Comparison of ENCODE assay signal across 9 mouse cellular contexts in the genomic region with DNA sequence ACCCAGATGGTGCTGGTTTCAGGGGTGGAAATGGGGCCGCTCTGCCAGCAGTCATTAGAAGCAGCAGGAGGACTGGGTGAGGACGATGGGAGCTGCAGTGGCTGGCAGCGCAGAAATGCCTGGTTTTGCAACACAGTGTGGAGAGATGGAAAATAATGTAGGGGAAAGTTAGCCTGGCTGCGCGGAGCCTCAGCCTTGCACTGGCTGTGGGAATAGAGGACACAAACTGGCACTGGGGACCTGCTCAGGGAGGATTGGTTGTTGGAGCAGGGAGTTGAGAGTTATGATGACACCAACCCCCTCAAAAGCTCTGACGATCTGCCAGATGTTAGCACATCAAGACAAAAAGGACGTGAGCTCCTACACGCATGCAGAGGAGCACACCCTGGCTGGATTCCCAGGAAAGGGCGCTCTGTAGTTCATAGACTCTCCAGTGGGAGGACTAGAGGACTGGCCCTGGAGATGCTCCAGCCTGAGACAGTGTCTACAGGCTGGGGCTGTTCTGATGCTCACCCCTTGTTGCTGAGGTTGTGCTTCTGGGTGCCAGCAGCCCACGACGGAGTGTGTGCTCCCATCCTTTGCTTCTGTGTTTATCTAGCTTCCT. TPM values are rescaled to one million over a fixed set of nuclear protein-coding genes. Genes with fewer than 3 reads are reported as not detected.
DNase-seq lines count a peak whose midpoint lies in the region; ATAC-seq and TF ChIP-seq lines count a peak whose summit lies in the region.
"Had no signal": no experiment of that assay in that cellular context is flagged by ENCODE, and none has a peak within 500 bp of the region (broad histone marks: within the 10 kb centered on the region; RNA-seq: fewer than 3 reads in every experiment).

No protein-coding gene starts in this region.

- H3K4me2 ChIP-seq in midbrain, postnatal 0 days (ENCODE audit: low read depth, low read length, poor library complexity, severe bottlenecking) = no peak overlapping the region

- peaks cover 0 to 6% of the 10 kb centered on the region in 2 experiments; a peak in 2 of 4 replicates for H3K4me1 ChIP-seq in MEL (ENCODE audit: control insufficient read depth in 1 of 2, insufficient read depth in 2 of 2, low read length in 2 of 2)
- H3K4me1 ChIP-seq in midbrain, postnatal 0 days (ENCODE audit: insufficient read depth, low read length) = no peaks in the 10 kb centered on the region

- DNase-seq in MEL (ENCODE audit: low read depth, low spot score) = peak; percentile 6
- DNase-seq in fat pad, adult 2 months (ENCODE audit: extremely low read depth, low read depth, low spot score) = peak; percentile 36
- DNase-seq in heart, postnatal 4 days = peak; percentile 66
- DNase-seq in left cerebral cortex, postnatal 14 days (ENCODE audit: low spot score in 2 of 2) = peak; percentile 31 to 70
- DNase-seq in midbrain, postnatal 0 days (ENCODE audit: low spot score) = peak; percentile 76
- no peak for DNase-seq in thymus, postnatal 10 days (ENCODE audit: low spot score in 2 of 2)

- no peaks in the 10 kb centered on the region for H3K79me3 ChIP-seq in C2C12 (ENCODE audit: low read depth)

- H3K36me3 ChIP-seq in C2C12 (ENCODE audit: control insufficient read depth, insufficient read depth) (no peaks in the 10 kb centered on the region), MEL (ENCODE audit: control insufficient read depth in 1 of 2, insufficient read depth in 2 of 2, low read length in 2 of 2) (peaks cover 0 to 9% of the 10 kb centered on the region in 2 experiments; a peak in 2 of 4 replicates)
- H3K36me3 ChIP-seq in midbrain, postnatal 0 days (ENCODE audit: insufficient read depth, low read length) = no peaks in the 10 kb centered on the region

- peak; percentile 77; the same call in 1 of the 2 replicates for ATAC-seq in midbrain, postnatal 0 days (ENCODE audit: low FRiP score)
- ATAC-seq in monocyte, adult 5-6 weeks (replicated peaks; ENCODE audit: insufficient number of reproducible peaks, low FRiP score, low TSS enrichment, poor library complexity, severe bottlenecking) = no peak

- no peak for TF ChIP-seq EP300 in MEL (IDR thresholded peaks at IDR 0.05; ENCODE audit: low read depth in 1 of 2, low read length in 2 of 2)

- H3K9me3 ChIP-seq in MEL (replicated peaks; ENCODE audit: insufficient read depth, low read length) = no peaks in the 10 kb centered on the region
- no peaks in the 10 kb centered on the region for H3K9me3 ChIP-seq in midbrain, postnatal 0 days (ENCODE audit: low read length)

- H3K79me2 ChIP-seq in C2C12 (ENCODE audit: control insufficient read depth, insufficient read depth) (no peaks in the 10 kb centered on the region), MEL (ENCODE audit: control insufficient read depth, insufficient read depth, low read length, poor library complexity) (no peaks in the 10 kb centered on the region)

- peak; percentile 41 for TF ChIP-seq CTCF in C2C12 (IDR thresholded peaks at IDR 0.05; ENCODE audit: control insufficient read depth, insufficient read depth, insufficient read length)
- TF ChIP-seq CTCF in MEL (IDR thresholded peaks at IDR 0.05 in 2 of 3, conservative IDR thresholded peaks at IDR 0.05 in 1 of 3; ENCODE audit: control insufficient read depth in 1 of 3, insufficient read depth in 1 of 3, low read depth in 2 of 3, low read length in 3 of 3, poor library complexity in 1 of 3, severe bottlenecking in 1 of 3) = no peak
- peak; percentile 69 for TF ChIP-seq CTCF in midbrain, postnatal 0 days (IDR thresholded peaks at IDR 0.05)

- intact Hi-C loops in left cerebral cortex, postnatal 14 days (cut with DNase I) = loop anchor here (5.0 kb wide), 1 partner anchor 110 kb away; no protein-coding TSS in a partner anchor

- H3K27ac ChIP-seq in MEL (ENCODE audit: control insufficient read depth, low read depth, low read length) = no peak overlapping the region
- H3K27ac ChIP-seq in midbrain, postnatal 0 days (ENCODE audit: low read depth, low read length) = no peak overlapping the region

- H3K4me3 ChIP-seq in C2C12 (ENCODE audit: insufficient read depth, poor library complexity, severe bottlenecking) = no peak overlapping the region
- no peak overlapping the region for H3K4me3 ChIP-seq in MEL (ENCODE audit: control insufficient read depth in 1 of 2, insufficient read depth in 1 of 2, low read depth in 2 of 2, low read length in 2 of 2)
- no peak overlapping the region for H3K4me3 ChIP-seq in midbrain, postnatal 0 days (ENCODE audit: low read depth, low read length)

- TF ChIP-seq RAD21 in MEL (IDR thresholded peaks at IDR 0.05; ENCODE audit: low read depth, low read length) = no peak; the same call in 1 of the 2 replicates

- no peak for TF ChIP-seq POLR2A in MEL (IDR thresholded peaks at IDR 0.05; ENCODE audit: control insufficient read depth in 1 of 2, insufficient read depth in 1 of 2, low read depth in 1 of 2, low read length in 2 of 2, poor library complexity in 1 of 2)

- H3K27me3 ChIP-seq in C2C12 (ENCODE audit: control insufficient read depth, insufficient read depth, insufficient read length) (peaks cover 5% of the 10 kb centered on the region), MEL (ENCODE audit: control insufficient read depth in 1 of 2, insufficient read depth in 2 of 2, low read length in 2 of 2) (peaks cover 0 to 2% of the 10 kb centered on the region in 2 experiments; a peak in 1 of 4 replicates)
- no peaks in the 10 kb centered on the region for H3K27me3 ChIP-seq in midbrain, postnatal 0 days (ENCODE audit: insufficient read depth, low read length)

- H3ac ChIP-seq in C2C12 (ENCODE audit: control insufficient read depth, insufficient read length, low read depth) = no peak overlapping the region

- WGBS in midbrain, postnatal 0 days = 64% methylated on average over 11 of the region's 11 CpGs

- H3K9ac ChIP-seq in MEL (ENCODE audit: control insufficient read depth, low read depth, low read length, poor library complexity, severe bottlenecking) = no peak overlapping the region
- no peak overlapping the region for H3K9ac ChIP-seq in midbrain, postnatal 0 days (replicated peaks; ENCODE audit: low read length, poor library complexity, severe bottlenecking)

TF ChIP-seq in C2C12, 6 proteins besides CTCF, POLR2A, EP300 and RAD21 (continues in another document):
- TF ChIP-seq FOSL1 (IDR thresholded peaks at IDR 0.05; ENCODE audit: insufficient read depth, low read length, poor library complexity, severe bottlenecking) (no peak), MAX (IDR thresholded peaks at IDR 0.05) (no peak), MYOG (IDR thresholded peaks at IDR 0.05; ENCODE audit: control insufficient read depth, extremely low read depth, insufficient read length) (no peak)

TF ChIP-seq in MEL, 35 proteins besides CTCF, POLR2A, EP300 and RAD21 (continues in another document):
- TF ChIP-seq MYC (IDR thresholded peaks at IDR 0.05; ENCODE audit: low read depth, low read length) = no peak
- TF ChIP-seq ZKSCAN1 (IDR thresholded peaks at IDR 0.05; ENCODE audit: low read depth, low read length) = no peak
- TF ChIP-seq POLR2AphosphoS5 (IDR thresholded peaks at IDR 0.05; ENCODE audit: borderline replicate concordance, low read depth, low read length) = no peak

RNA-seq across cellular contexts. Expression of a gene that starts 9.8 kb away (rescaled TPM):
- polyA plus RNA-seq in C2C12 (2012; fragmentation: generic; extraction: Trizol) (not detected), MEL (2012; ENCODE audit: insufficient read depth in 1 of 2, insufficient read length in 2 of 2, low read depth in 1 of 2, low replicate concordance in 2 of 2, missing spikeins in 1 of 2) (not detected)
- total RNA-seq in MEL (2012; rRNA removed) = not detected in 2 replicates
- under 1 TPM in 1 of 2 experiments, not detected in 1; 0.38 TPM for total RNA-seq in heart, postnatal 4 days (2021)
- total RNA-seq in left cerebral cortex, postnatal 14 days (2021) = not detected
- 0.16 TPM in 1 of 2 replicates, not detected in the other for total RNA-seq in midbrain, postnatal 0 days (2014; rRNA removed)
- polyA plus RNA-seq in midbrain, postnatal 0 days (2015; fragmentation: Nextera tagmentation; extraction: Ambion mirVana) = 0.12 and 0.51 TPM in 2 replicates
- 0.32 TPM in 1 of 3 replicates, not detected in the others for total RNA-seq in monocyte, adult 5-6 weeks (2017)
- total RNA-seq: hematopoietic stem cell, adult 5-6 weeks had no signal

RNA-seq across cellular contexts. Expression of a gene that starts 32.2 kb away (rescaled TPM):
- polyA plus RNA-seq in C2C12 (2012; fragmentation: generic; extraction: Trizol) (11.7 TPM), MEL (2012; ENCODE audit: insufficient read depth in 1 of 2, insufficient read length in 2 of 2, low read depth in 1 of 2, low replicate concordance in 2 of 2, missing spikeins in 1 of 2) (10 to 100 TPM in 1 of 2 experiments, not detected in 1; 17.1 TPM)
- 11.1 and 14.4 TPM in 2 replicates for total RNA-seq in MEL (2012; rRNA removed)
- 10 to 100 TPM; 18.5 to 20.3 TPM for total RNA-seq in heart, postnatal 4 days (2021)
- total RNA-seq in left cerebral cortex, postnatal 14 days (2021) = under 1 TPM; 0.57 to 0.66 TPM
- 1.3 and 2.3 TPM in 2 replicates for total RNA-seq in midbrain, postnatal 0 days (2014; rRNA removed)
- 0.88 and 0.90 TPM in 2 replicates for polyA plus RNA-seq in midbrain, postnatal 0 days (2015; fragmentation: Nextera tagmentation; extraction: Ambion mirVana)
- total RNA-seq in monocyte, adult 5-6 weeks (2017) = 2.9 to 4.1 TPM (median 3.4 TPM) in 3 replicates

RNA-seq across cellular contexts. Expression of a gene that starts 38.0 kb away (rescaled TPM):
- polyA plus RNA-seq in C2C12 (2012; fragmentation: generic; extraction: Trizol) = 0.35 TPM
- not detected in 2 replicates for total RNA-seq in MEL (2012; rRNA removed)
- not detected for polyA plus RNA-seq in MEL (2012; ENCODE audit: insufficient read depth in 1 of 2, insufficient read length in 2 of 2, low read depth in 1 of 2, low replicate concordance in 2 of 2, missing spikeins in 1 of 2)
- total RNA-seq in heart, postnatal 4 days (2021) = 1 to 10 TPM in 1 of 2 experiments, under 1 TPM in 1; 0.77 to 1.1 TPM
- total RNA-seq in left cerebral cortex, postnatal 14 days (2021) = 10 to 100 TPM; 23.3 to 23.6 TPM
- total RNA-seq in midbrain, postnatal 0 days (2014; rRNA removed) = 0.47 and 11.1 TPM in 2 replicates
- 7.8 and 10.1 TPM in 2 replicates for polyA plus RNA-seq in midbrain, postnatal 0 days (2015; fragmentation: Nextera tagmentation; extraction: Ambion mirVana)
- not detected in 3 replicates for total RNA-seq in monocyte, adult 5-6 weeks (2017)
- total RNA-seq: hematopoietic stem cell, adult 5-6 weeks had no signal

RNA-seq across cellular contexts. Expression of a gene that starts 43.7 kb away (rescaled TPM):
- 125 TPM for polyA plus RNA-seq in C2C12 (2012; fragmentation: generic; extraction: Trizol)
- 0.04 TPM in 1 of 2 replicates, not detected in the other for total RNA-seq in MEL (2012; rRNA removed)
- not detected for polyA plus RNA-seq in MEL (2012; ENCODE audit: insufficient read depth in 1 of 2, insufficient read length in 2 of 2, low read depth in 1 of 2, low replicate concordance in 2 of 2, missing spikeins in 1 of 2)
- total RNA-seq in heart, postnatal 4 days (2021) = 10 to 100 TPM; 15.5 to 16.4 TPM
- total RNA-seq in left cerebral cortex, postnatal 14 days (2021) = 1 to 10 TPM; 5.9 to 6.4 TPM
- 5.4 and 6.5 TPM in 2 replicates for total RNA-seq in midbrain, postnatal 0 days (2014; rRNA removed)
- polyA plus RNA-seq in midbrain, postnatal 0 days (2015; fragmentation: Nextera tagmentation; extraction: Ambion mirVana) = 1.9 and 2.1 TPM in 2 replicates
- 4.6 to 10.5 TPM (median 7.5 TPM) in 3 replicates for total RNA-seq in monocyte, adult 5-6 weeks (2017)

RNA-seq across cellular contexts. Expression of a gene that starts 45.5 kb away (rescaled TPM):
- not detected for polyA plus RNA-seq in C2C12 (2012; fragmentation: generic; extraction: Trizol)
- total RNA-seq in MEL (2012; rRNA removed) = not detected in 2 replicates
- polyA plus RNA-seq in MEL (2012; ENCODE audit: insufficient read depth in 1 of 2, insufficient read length in 2 of 2, low read depth in 1 of 2, low replicate concordance in 2 of 2, missing spikeins in 1 of 2) = not detected
- total RNA-seq in heart, postnatal 4 days (2021) = not detected
- under 1 TPM; 0.53 to 0.87 TPM for total RNA-seq in left cerebral cortex, postnatal 14 days (2021)
- 0.09 TPM in 1 of 2 replicates, not detected in the other for total RNA-seq in midbrain, postnatal 0 days (2014; rRNA removed)
- 0.19 TPM in 1 of 2 replicates, not detected in the other for polyA plus RNA-seq in midbrain, postnatal 0 days (2015; fragmentation: Nextera tagmentation; extraction: Ambion mirVana)
- not detected in 3 replicates for total RNA-seq in monocyte, adult 5-6 weeks (2017)
- total RNA-seq: hematopoietic stem cell, adult 5-6 weeks had no signal

Comparison
In these comparisons a context has a peak if more than half of its experiments do, and no peak if none do; other contexts are left out.
1. CTCF ChIP-seq: peak in C2C12 (single experiment) and midbrain, postnatal 0 days (single experiment); none in MEL (0 of 3).
2. DNase-seq: peak in MEL (single experiment), fat pad, adult 2 months (single experiment), heart, postnatal 4 days (single experiment), left cerebral cortex, postnatal 14 days (2 of 2) and midbrain, postnatal 0 days (single experiment); none in thymus, postnatal 10 days (0 of 2).